Mouse (Mus musculus) C2C12 (cell line): ENCODE data around the gene Wfdc21.

ENCODE experiments used
- CTCF ChIP-seq: IDR thresholded peaks from one replicate; pipeline ENCODE4 v1.5.1; 2011; ENCODE audit not compliant: control insufficient read depth, insufficient read depth, insufficient read length
- MYOD1 ChIP-seq: IDR thresholded peaks from one replicate; pipeline ENCODE4 v1.6.1; 2011; ENCODE audit warnings: low read depth; ENCODE audit not compliant: control insufficient read depth, insufficient read length
- MYOG ChIP-seq: IDR thresholded peaks from one replicate; pipeline ENCODE4 v1.6.1; 2011; ENCODE audit not compliant: control insufficient read depth, insufficient read length; ENCODE audit errors: extremely low read depth

- TF ChIP-seq CTCF, result no peak
- no peak for TF ChIP-seq MYOD1
- TF ChIP-seq MYOG, result no peak
These were observed 34.1 kb upstream of the Wfdc21 start for GRCm38 (mm10) chr11:83712671-83713070.
